Mouse (Mus musculus): Measurements from ENCODE around the gene Tsc1. TPM values are rescaled to one million over a fixed set of nuclear protein-coding genes. Genes with fewer than 3 reads are reported as not detected.

The Tsc1 gene
- polyA plus RNA-seq, 1 experiment from 2014 or later, result 15.1 TPM

DNA sequence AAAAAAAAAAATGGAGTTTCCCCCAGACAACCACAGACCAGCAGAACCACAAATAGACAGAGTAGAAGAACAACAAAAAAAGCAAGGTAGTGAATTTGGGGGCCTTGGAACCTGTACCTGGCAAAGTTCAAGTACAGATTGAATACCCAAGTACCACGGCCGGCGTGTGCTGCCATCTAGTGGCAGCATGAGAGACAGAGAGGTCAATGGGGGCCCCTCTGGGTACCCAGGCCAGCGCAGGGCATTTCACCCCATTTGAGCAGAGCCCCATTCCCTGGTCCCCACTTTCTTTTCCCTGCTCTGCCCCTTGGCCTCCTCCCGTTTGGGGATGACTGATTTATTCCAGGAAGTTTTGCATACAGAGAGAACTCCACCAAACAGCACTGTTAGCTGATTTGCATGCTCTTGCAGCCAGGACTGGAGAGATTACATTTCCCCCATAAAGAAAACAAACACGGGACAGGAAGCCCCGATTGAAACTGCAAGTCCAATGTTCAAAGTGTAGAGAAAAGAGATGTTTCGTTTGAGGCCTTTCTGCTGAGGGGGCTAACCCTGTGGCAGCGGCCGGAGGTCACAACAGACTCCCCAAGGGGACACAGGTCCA is 18.4 kb upstream of the Tsc1 start:
- Histone ChIP-seq H3K36me3 (ENCODE audit: inconsistent target) (no peaks in the 10 kb centered on the region), H3K4me3 (ENCODE audit: inconsistent target) (no peak overlapping the region), H3K27ac (no peak overlapping the region), H3K79me2 (ENCODE audit: inconsistent target) (no peaks in the 10 kb centered on the region)
- 21% methylated on average over 10 of the region's 10 CpGs for WGBS (ENCODE audit: missing documents)

DNA sequence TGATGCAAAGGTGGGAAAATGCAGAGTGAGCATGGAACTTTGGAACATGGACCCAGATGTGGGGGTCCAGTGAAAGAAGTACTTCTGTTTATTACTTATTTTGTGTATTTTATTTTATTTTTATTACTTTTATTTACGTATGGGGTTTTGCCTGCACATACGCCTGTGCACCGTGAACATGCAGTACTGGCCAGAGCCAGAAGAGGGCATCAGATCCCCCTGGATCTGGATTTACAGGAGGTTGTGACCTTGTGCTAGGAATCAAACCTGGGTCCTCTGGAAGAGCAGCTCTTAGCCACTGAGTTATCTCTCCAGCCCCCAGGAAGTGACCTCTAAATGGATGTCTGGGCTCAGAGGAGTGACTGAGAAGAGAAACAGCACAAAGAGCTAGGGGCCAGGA is 16.2 kb upstream of the Tsc1 start:
- no peaks in the 10 kb centered on the region for H3K79me2 ChIP-seq (ENCODE audit: inconsistent target)
- no peak overlapping the region for H3K27ac ChIP-seq
- H3K4me3 ChIP-seq (ENCODE audit: inconsistent target), result no peak overlapping the region
- 75% methylated on average over 3 of the region's 3 CpGs for WGBS (ENCODE audit: missing documents)
- H3K36me3 ChIP-seq (ENCODE audit: inconsistent target), result no peaks in the 10 kb centered on the region

DNA sequence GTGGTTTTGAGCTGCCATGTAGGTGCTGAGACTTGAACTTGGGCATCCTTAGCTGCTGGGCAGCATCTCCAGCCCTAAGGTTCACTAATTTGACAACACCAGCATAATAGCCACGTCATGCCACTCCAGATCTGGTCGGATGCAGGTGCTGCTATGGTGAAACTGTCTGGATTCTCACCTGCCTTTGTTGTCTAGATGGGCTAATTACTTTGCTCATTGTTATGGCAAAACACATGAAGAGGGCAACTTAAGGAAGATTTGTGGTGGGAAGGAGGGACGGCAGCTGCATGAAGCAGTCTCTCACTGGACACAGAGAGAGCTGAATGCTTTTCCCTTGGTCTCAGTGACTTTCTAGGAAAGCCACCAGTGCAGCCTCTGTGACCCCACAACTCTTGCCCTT is 15.0 kb upstream of the Tsc1 start:
- 92% methylated on average over 3 of the region's 3 CpGs for WGBS (ENCODE audit: missing documents)
- Histone ChIP-seq H3K27ac (no peak overlapping the region), H3K36me3 (ENCODE audit: inconsistent target) (no peaks in the 10 kb centered on the region), H3K4me3 (ENCODE audit: inconsistent target) (no peak overlapping the region), H3K79me2 (ENCODE audit: inconsistent target) (no peaks in the 10 kb centered on the region)

DNA sequence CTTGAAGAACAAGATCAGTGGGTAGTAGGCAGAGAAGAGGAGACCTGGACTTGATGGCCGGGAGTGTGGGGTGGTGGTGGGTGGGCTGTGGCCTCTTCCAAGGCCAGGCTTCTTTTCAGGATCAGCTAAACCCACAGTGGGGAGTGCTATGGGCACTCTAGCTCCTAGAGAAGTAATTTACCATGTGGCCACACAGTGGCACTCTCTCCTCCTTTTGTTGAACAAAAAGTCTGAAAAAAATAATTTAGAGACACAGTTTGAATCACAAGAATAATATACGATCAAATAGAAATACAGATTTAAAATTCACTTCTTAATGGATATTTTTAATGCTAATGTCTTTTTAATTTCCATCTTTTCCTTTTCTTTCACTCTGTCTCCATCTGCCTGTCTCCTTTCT is 13.0 kb upstream of the Tsc1 start:
- Histone ChIP-seq H3K4me3 (ENCODE audit: inconsistent target) (no peak overlapping the region), H3K36me3 (ENCODE audit: inconsistent target) (no peaks in the 10 kb centered on the region), H3K79me2 (ENCODE audit: inconsistent target) (no peaks in the 10 kb centered on the region), H3K27ac (no peak overlapping the region)
- WGBS (ENCODE audit: missing documents), result 59% methylated on average over 2 of the region's 2 CpGs

DNA sequence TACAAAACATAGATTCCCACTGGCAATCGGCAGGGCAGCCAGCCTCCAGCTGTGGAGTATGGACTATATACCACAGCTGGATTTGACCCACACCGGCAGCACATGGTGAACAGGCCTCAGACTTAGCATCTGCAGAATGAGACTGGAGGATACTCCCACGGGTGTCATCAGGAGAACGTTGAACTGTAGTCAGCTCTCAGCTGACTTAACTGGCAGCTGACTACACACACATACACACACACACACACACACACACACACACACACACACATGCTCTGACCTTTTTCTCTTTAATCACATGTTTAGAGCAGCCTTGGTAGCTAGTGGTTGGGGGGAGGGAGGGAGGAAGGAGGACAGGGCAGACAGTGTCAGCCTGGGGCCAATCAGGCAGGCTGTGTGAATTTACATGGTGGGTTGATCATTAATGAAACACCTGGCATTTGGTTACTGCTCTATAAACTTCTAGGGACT is 11.1 kb upstream of the Tsc1 start:
- WGBS (ENCODE audit: missing documents), result 72% methylated on average over 4 of the region's 4 CpGs
- H3K27ac ChIP-seq, result no peak overlapping the region

DNA sequence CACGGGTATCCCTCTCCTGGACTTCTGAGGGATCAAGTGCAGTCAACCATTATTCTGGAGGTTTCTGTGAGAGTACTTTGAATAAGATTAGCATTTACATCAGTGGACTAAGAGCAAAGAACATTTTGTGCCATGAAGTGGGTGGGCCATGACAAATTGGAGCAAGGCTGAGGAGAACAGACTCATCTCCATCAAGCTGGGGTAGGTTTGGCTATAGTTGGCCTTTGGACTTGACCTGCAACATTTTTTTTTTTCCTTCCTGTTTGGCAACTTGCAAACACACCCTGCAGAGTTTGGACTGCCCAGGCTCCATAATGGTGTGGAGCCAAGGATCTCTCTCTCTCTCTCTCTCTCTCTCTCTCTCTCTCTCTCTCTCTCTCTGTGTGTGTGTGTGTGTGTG is 8.4 kb upstream of the Tsc1 start:
- H3K27ac ChIP-seq, result no peak overlapping the region
- H3K79me2 ChIP-seq (ENCODE audit: inconsistent target), result no peaks in the 10 kb centered on the region
- 92% methylated on average over 1 of the region's 1 CpGs for WGBS (ENCODE audit: missing documents)
- H3K36me3 ChIP-seq (ENCODE audit: inconsistent target), result no peaks in the 10 kb centered on the region
- no peak overlapping the region for H3K4me3 ChIP-seq (ENCODE audit: inconsistent target)

More for the DNA sequence above, 11.1 kb upstream of the Tsc1 start:
- Histone ChIP-seq H3K36me3 (ENCODE audit: inconsistent target) (no peaks in the 10 kb centered on the region), H3K4me3 (ENCODE audit: inconsistent target) (no peak overlapping the region), H3K79me2 (ENCODE audit: inconsistent target) (no peaks in the 10 kb centered on the region)

DNA sequence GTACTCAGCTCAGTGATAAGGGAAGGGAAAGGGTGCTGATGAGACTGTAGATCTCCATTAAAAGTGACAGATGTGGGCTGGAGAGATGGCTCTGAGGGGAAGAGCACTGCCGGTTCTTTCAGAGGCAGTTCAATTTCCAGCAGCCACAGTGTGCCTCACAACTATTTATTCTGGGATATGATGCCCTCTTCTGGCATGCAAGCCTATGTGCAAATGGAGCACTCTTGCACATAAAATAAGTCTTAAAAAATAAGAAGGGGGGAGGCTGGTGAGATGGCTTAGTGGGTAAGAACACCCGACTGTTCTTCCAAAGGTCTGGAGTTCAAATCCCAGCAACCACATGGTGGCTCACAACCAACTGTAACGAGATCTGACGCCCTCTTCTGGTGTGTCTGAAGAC is 7.9 kb upstream of the Tsc1 start:
- Histone ChIP-seq H3K79me2 (ENCODE audit: inconsistent target) (no peaks in the 10 kb centered on the region), H3K36me3 (ENCODE audit: inconsistent target) (no peaks in the 10 kb centered on the region), H3K4me3 (ENCODE audit: inconsistent target) (no peak overlapping the region), H3K27ac (no peak overlapping the region)
- 11% methylated on average over 4 of the region's 4 CpGs for WGBS (ENCODE audit: missing documents)

DNA sequence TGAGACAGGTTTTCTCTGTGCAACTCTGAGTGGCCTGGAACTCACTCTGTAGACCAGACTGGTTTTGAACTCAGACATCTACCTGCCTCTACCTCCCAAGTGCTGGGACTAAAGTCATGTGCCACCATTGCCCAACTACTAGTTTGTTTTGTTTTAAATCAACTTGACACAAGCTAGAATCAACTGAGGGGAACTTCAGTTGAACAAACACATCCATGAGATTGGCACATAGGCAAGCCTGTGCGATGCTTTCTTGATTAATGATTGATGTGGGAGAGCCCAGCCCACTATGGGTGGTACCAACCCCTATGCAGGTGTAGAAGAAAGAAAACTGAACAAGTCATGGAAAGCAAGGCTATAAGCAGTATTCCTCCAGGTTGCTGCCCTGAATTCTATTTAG is 5.8 kb upstream of the Tsc1 start:
- 100% methylated on average over 1 of the region's 1 CpGs for WGBS (ENCODE audit: missing documents)
- Histone ChIP-seq H3K27ac (no peak overlapping the region), H3K4me3 (ENCODE audit: inconsistent target) (no peak overlapping the region), H3K36me3 (ENCODE audit: inconsistent target) (no peaks in the 10 kb centered on the region), H3K79me2 (ENCODE audit: inconsistent target) (no peaks in the 10 kb centered on the region)

DNA sequence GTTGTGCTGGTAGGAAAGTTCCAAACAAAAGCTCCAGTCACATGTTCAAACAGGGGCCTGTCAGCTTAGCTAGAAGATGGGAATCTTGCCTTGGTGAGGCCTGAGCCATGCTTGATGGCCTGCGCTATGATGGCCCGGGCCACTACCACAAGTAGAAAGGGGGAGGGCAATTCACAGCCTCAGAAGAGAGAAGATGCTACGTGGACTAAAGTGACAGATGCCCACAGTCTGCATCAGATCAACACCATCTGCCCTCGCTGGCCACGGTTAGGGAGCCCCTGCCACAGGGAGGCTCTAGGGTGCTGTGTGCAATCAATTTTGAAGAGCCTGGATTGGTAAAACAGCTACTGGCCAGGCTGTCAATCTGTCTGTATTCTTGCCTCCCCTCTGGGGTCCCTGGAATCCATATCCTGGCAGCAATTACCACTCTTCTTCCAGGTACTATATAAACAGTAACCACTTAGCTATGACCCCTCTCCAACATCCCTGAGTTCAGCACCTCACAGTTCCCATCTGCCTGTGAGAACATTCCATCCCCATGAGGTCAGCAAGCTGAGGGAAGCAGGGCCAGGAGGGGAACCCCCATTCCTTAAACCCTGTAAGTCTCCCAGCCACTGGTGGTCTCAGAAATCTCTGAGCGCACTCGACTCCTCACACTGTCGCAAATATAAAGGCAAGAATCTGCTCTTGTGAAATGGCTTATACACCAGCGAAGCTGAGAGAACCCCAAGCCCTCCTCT is 3.8 kb upstream of the Tsc1 start:
- Histone ChIP-seq H3K27ac (no peak overlapping the region), H3K4me3 (ENCODE audit: inconsistent target) (no peak overlapping the region), H3K79me2 (ENCODE audit: inconsistent target) (peaks cover 8% of the 10 kb centered on the region), H3K36me3 (ENCODE audit: inconsistent target) (no peaks in the 10 kb centered on the region)
- WGBS (ENCODE audit: missing documents), result 96% methylated on average over 9 of the region's 9 CpGs

DNA sequence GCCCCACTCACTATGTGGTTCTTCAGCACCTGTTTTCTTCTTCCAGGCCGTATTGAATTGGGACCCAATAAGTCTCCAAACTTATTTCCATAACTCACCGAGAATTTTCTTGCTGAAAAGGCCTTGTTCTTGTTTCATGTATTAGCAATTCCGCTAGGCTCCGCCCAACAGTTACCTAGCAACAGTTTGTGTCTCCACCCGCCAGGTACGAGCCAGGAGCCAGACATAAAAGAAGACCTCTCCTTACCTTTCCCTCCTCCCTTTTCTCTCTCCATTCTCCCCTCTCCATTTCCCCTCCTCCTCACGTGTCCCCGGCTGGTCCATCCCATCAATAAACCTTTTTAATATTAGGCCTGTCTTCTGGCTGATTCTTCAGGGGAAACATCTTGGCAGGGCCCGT is 2.7 kb upstream of the Tsc1 start:
- H3K36me3 ChIP-seq (ENCODE audit: inconsistent target), result no peaks in the 10 kb centered on the region
- no peak overlapping the region for H3K4me3 ChIP-seq (ENCODE audit: inconsistent target)
- WGBS (ENCODE audit: missing documents), result 83% methylated on average over 9 of the region's 9 CpGs
- peaks cover 18% of the 10 kb centered on the region for H3K79me2 ChIP-seq (ENCODE audit: inconsistent target)
- no peak overlapping the region for H3K27ac ChIP-seq

DNA sequence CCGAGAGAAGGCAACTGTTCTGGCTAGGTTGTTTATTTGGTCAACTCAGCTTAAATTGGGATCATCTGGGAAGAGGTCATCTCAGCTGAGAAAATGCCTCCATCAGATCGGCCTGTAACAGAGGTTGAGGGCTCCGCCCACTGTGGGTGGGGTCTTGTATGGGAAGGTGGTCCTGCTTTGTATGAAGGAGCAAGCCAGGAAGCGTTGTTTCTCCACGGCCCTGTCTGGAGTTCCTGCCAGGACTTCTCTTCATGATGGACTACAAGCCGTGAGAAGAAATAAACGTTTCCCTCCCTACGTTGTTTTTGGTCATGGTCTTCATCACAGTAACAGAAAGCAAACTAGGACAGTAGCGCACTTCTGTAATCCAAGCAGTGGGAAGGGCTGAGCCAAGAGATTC is 2.1 kb upstream of the Tsc1 start:
- H3K27ac ChIP-seq, result no peak overlapping the region
- 55% methylated on average over 9 of the region's 9 CpGs for WGBS (ENCODE audit: missing documents)
- peaks cover 24% of the 10 kb centered on the region for H3K79me2 ChIP-seq (ENCODE audit: inconsistent target)
- H3K36me3 ChIP-seq (ENCODE audit: inconsistent target), result no peaks in the 10 kb centered on the region
- H3K4me3 ChIP-seq (ENCODE audit: inconsistent target), result no peak overlapping the region

DNA sequence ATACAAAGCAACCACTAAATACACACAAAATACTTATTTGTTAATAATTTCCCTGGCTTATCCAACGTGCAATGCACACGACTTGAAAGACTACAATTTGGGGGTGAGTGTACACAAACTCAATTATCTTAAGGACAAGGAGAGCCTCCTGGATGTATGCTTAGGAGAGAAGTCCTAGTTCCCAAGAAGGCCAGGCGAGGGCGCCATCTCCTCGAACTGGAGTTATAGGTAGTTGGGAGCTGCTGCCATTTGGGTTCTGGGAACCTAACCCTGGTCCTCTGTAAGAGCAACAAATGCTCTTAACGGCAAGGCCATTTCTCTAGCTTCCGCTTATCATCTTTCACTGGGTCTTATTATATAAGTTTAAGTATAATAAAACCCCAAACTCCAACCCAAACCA is 1.2 kb upstream of the Tsc1 start:
- Histone ChIP-seq H3K27ac (no peak overlapping the region), H3K79me2 (ENCODE audit: inconsistent target) (peaks cover 33% of the 10 kb centered on the region), H3K4me3 (ENCODE audit: inconsistent target) (no peak overlapping the region), H3K36me3 (ENCODE audit: inconsistent target) (no peaks in the 10 kb centered on the region)
- WGBS (ENCODE audit: missing documents), result 87% methylated on average over 7 of the region's 7 CpGs

DNA sequence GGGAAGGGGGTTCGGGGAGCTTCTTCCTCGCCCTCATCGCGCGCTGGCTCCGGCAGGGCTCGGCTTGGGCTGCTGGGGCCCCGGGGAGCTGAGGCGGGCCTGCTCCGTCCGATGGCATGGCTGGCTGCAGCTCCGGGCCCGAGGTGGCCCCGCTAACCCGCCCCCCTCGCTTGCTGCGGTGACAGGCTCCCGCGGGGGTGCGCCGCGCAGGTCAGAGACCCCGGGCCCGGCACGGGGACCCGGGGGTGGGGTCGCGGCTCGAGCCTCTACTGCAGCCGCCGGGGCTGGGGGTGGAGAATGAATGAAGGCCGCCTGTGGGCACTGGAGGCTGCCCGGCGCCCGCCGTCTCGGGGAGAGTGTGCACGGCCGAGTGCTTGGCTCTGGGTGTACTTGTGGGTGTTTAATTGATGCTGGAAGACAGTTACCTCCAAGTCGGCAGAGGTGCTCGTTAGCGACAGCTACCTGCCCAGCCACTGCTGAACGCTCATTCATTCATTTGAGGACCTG is 460 bp downstream of the Tsc1 start:
- H3K36me3 ChIP-seq (ENCODE audit: inconsistent target), result no peaks in the 10 kb centered on the region
- H3K27ac ChIP-seq, result peak overlapping the region; percentile 95
- H3K79me2 ChIP-seq (ENCODE audit: inconsistent target), result peaks cover 50% of the 10 kb centered on the region
- 1% methylated on average over 38 of the region's 43 CpGs for WGBS (ENCODE audit: missing documents)
- peak overlapping the region; percentile 57 for H3K4me3 ChIP-seq (ENCODE audit: inconsistent target)

DNA sequence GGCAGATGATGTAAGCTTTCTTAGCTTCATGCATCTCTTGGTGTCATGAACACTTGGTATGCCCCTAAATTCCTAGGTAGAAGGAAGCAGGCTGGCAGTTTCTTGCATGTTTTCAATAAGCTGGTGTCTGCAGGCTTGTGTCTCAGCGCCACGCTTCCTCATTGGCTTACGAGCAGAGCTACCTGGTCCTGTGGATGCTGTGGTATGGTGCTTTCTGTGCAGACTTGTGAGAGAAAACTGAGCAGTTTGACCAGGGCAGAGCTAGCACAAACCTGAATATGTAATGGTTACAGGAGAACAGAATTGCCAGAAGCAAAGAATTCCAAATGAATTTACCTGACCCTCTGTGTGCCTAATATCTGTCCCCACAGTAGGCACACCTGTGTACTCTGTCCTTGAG is 2.1 kb downstream of the Tsc1 start:
- no peaks in the 10 kb centered on the region for H3K36me3 ChIP-seq (ENCODE audit: inconsistent target)
- H3K4me3 ChIP-seq (ENCODE audit: inconsistent target), result no peak overlapping the region
- peaks cover 66% of the 10 kb centered on the region for H3K79me2 ChIP-seq (ENCODE audit: inconsistent target)
- H3K27ac ChIP-seq, result no peak overlapping the region
- 91% methylated on average over 3 of the region's 3 CpGs for WGBS (ENCODE audit: missing documents)

DNA sequence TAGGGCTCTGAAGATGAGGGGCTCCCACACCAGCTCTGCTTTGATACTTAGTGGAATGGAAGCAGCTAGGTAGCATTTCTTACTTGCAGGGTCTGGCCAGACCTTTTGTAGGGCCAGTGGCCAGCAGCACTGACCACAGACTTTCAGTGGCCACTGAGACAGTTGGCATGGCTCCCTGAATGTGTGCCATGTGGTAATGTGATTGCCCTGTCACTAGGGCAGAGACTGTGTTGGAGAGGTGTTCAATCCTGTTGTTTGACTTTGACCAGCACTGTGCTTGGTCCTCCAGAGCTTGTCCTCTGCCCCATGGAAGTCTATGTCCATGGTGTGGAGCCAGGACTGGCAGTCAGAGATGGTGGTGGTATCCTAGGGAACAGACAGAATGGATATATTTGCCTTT is 9.5 kb downstream of the Tsc1 start:
- Histone ChIP-seq H3K36me3 (ENCODE audit: inconsistent target) (no peaks in the 10 kb centered on the region), H3K4me3 (ENCODE audit: inconsistent target) (no peak overlapping the region), H3K79me2 (ENCODE audit: inconsistent target) (peaks cover 72% of the 10 kb centered on the region), H3K27ac (no peak overlapping the region)
